Mouse (Mus musculus) forebrain, embryonic 10.5 days (tissue): ENCODE measurements around the gene Tk1. TPM values are rescaled to one million over a fixed set of nuclear protein-coding genes. Genes with fewer than 3 reads are reported as not detected.

Source experiments
- DNase-seq: peaks from one replicate; pipeline ENCODE4 v3.0.0-alpha.2; 2017; ENCODE audit warnings: low spot score; ENCODE audit errors: extremely low spot score
- H3K27ac ChIP-seq: fragments of 300-500 bp; sonication (generic); 2 replicates; pipeline ENCODE4 v1.5.1; 2016; ENCODE audit warnings: mild to moderate bottlenecking
- H3K27me3 ChIP-seq: fragments of 300-500 bp; sonication (generic); 2 replicates; pipeline ENCODE4 v1.6.1; 2016; ENCODE audit warnings: mild to moderate bottlenecking; ENCODE audit not compliant: poor library complexity, severe bottlenecking
- H3K36me3 ChIP-seq: fragments of 300-500 bp; sonication (generic); replicated peaks from 2 replicates; pipeline ENCODE4 v1.6.1; 2016; ENCODE audit warnings: mild to moderate bottlenecking, moderate library complexity
- H3K4me1 ChIP-seq: fragments of 300-500 bp; sonication (generic); 2 replicates; pipeline ENCODE4 v1.6.1; 2016
- H3K4me3 ChIP-seq: fragments of 300-500 bp; sonication (generic); 2 replicates; pipeline ENCODE4 v1.5.1; 2016; ENCODE audit warnings: mild to moderate bottlenecking, moderate library complexity
- H3K9me3 ChIP-seq: fragments of 300-500 bp; sonication (generic); 2 replicates; pipeline ENCODE4 v1.6.1; 2016; ENCODE audit warnings: mild to moderate bottlenecking, moderate library complexity
- WGBS: fragments of 180-500 bp; shearing (Covaris S2); methylation state at CpG from one replicate; pipeline ENCODE4 v1.1.7; 2016; 5-methylcytosine and 5-hydroxymethylcytosine counted together
- polyA plus RNA-seq: library from polyadenylated mRNA; unstranded; fragments of >200 nt; fragmentation: Nextera tagmentation; extraction: Ambion mirVana; gene quantifications from 2 replicates; pipeline ENCODE4 v1.2.1, GENCODE M21; 2016

Gene Tk1
- 167 and 178 TPM in 2 replicates for polyA plus RNA-seq

DNA sequence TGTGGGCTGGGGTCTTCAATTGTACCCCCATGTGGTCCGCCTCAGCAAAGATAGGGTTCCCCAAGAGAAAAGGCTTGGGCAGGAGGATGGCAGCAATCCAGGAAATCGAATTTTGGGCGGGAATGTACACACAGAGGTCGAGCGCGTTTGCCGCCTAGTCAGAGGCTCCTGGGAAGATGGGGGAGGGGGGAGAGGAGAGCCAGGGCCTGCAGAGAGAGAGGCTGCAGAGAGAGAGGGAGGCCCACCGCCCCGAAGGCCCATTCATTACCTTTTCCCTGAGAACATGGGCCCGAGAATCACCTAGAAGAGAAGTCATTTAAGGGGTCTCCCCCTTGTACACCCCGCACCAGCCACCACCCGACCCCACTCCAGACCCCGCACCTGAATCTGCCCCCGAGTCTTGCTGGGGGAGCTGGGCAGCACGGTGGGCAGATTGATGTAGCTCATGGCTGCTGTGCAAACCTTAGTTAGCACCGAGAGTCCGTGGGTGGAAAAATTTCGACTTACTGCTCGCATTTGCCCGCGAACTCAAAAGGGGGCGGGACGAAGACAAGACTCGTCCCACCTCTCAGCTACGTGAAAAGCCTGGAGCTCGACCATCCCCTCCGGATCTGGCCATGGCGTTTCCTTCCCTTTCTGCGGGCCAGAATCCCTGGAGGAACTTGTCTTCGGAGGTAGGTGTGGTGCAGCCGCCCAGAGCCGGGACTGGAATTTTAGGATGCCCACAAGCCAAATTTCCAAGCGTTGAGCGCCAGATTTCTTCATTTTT, at the start of gene Tk1, which contains the start of gene Afmid:
Gene Tk1 (minus strand): TSS at position 760 of the 769 bp plus-strand sequence.
Gene Afmid (plus strand): TSS at position 592 of the 769 bp plus-strand sequence.
- under 1% methylated on average over 34 of the region's 34 CpGs for WGBS
- no peaks in the 10 kb centered on the region for H3K27me3 ChIP-seq
- H3K27ac ChIP-seq: peak within 1 kb of the TSS; percentile 98
- H3K4me1 ChIP-seq: peaks cover 71% of the 10 kb centered on the region
- peaks cover 38% of the 10 kb centered on the region for H3K36me3 ChIP-seq
- DNase-seq: peak; percentile 88
- H3K9me3 ChIP-seq: no peaks in the 10 kb centered on the region
- peak within 1 kb of the TSS; percentile 80 for H3K4me3 ChIP-seq

- no peaks in the 10 kb centered on the region for H3K9me3 ChIP-seq
- H3K4me3 ChIP-seq: no peak overlapping the region
- H3K36me3 ChIP-seq: no peaks in the 10 kb centered on the region
- DNase-seq: no peak
- peaks cover 73% of the 10 kb centered on the region for H3K4me1 ChIP-seq
- WGBS: 17% methylated on average over 6 of the region's 6 CpGs
- peak overlapping the region; percentile 46 for H3K27ac ChIP-seq
- H3K27me3 ChIP-seq: peaks cover 74% of the 10 kb centered on the region
Measured at GRCm38 (mm10) chr11:117875681-117876080, 49.8 kb upstream of the Tk1 start.

- no peaks in the 10 kb centered on the region for H3K36me3 ChIP-seq
- no peak overlapping the region for H3K4me3 ChIP-seq
- no peak overlapping the region for H3K27ac ChIP-seq
- 57% methylated on average over 4 of the region's 4 CpGs for WGBS
- peaks cover 76% of the 10 kb centered on the region for H3K4me1 ChIP-seq
- H3K27me3 ChIP-seq: peaks cover 62% of the 10 kb centered on the region
- no peaks in the 10 kb centered on the region for H3K9me3 ChIP-seq
- no peak for DNase-seq
Measured at GRCm38 (mm10) chr11:117874419-117874818, 48.5 kb upstream of the Tk1 start.

- 2% methylated on average over 51 of the region's 51 CpGs for WGBS
- Histone ChIP-seq H3K9me3 (no peaks in the 10 kb centered on the region), H3K27ac (peak within 1 kb of the TSS; percentile 88), H3K36me3 (0 out of 2 replicates have a peak, but pooled peaks cover 4% of the 10 kb centered on the region), H3K4me3 (peak within 1 kb of the TSS; percentile 63), H3K27me3 (peaks cover 60% of the 10 kb centered on the region), H3K4me1 (peaks cover 65% of the 10 kb centered on the region)
- DNase-seq: peak; percentile 88
Measured at GRCm38 (mm10) chr11:117872861-117873608, 47.1 kb upstream of the Tk1 start, which contains the start of gene Tha1. Gene Tha1, minus strand, starts transcription at chr11:117873481.

GRCm38 (mm10) chr11:117871911-117872584, 46.2 kb upstream of the Tk1 start:
- Histone ChIP-seq H3K4me1 (peaks cover 68% of the 10 kb centered on the region), H3K27ac (no peak overlapping the region)

DNA sequence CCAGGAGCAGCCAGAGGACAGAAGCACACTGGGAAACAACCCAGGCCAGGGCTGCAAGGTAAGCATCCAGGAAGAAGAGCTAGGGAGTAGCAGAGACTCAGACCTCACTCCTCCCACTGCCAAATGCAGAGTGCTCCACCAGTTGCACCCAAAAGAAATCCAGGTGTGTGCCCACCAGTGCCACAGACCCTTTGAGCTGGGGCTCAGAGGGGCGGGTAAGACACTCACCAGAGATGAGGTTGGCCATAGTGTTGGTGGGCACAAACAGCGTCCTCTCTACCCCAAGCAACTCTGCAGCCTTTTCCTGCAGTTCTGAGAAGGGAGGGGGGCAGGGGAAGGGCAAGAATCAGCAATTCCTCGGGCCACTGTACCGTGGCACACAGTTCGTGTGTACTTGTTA, 45.5 kb upstream of the Tk1 start:
- Histone ChIP-seq H3K9me3 (no peaks in the 10 kb centered on the region), H3K4me3 (no peak overlapping the region), H3K27me3 (peaks cover 56% of the 10 kb centered on the region), H3K36me3 (0 out of 2 replicates have a peak, but pooled peaks cover 6% of the 10 kb centered on the region), H3K27ac (0 out of 2 replicates have a peak overlapping the region, but pooled peaks have one; percentile 30), H3K4me1 (peaks cover 74% of the 10 kb centered on the region)
- DNase-seq: no peak
- WGBS: 81% methylated on average over 5 of the region's 5 CpGs

More at GRCm38 (mm10) chr11:117871911-117872584, 46.2 kb upstream of the Tk1 start:
- Histone ChIP-seq H3K9me3 (no peaks in the 10 kb centered on the region), H3K27me3 (peaks cover 56% of the 10 kb centered on the region), H3K4me3 (peak overlapping the region; percentile 63), H3K36me3 (0 out of 2 replicates have a peak, but pooled peaks cover 6% of the 10 kb centered on the region)
- WGBS: 68% methylated on average over 12 of the region's 12 CpGs
- no peak for DNase-seq

GRCm38 (mm10) chr11:117870688-117871365, 44.9 kb upstream of the Tk1 start:
- Histone ChIP-seq H3K36me3 (0 out of 2 replicates have a peak, but pooled peaks cover 6% of the 10 kb centered on the region), H3K4me3 (no peak overlapping the region; the same call in 1 of the 2 replicates), H3K27ac (0 out of 2 replicates have a peak overlapping the region, but pooled peaks have one; percentile 40), H3K4me1 (peaks cover 77% of the 10 kb centered on the region), H3K9me3 (no peaks in the 10 kb centered on the region), H3K27me3 (peaks cover 56% of the 10 kb centered on the region)
- WGBS: 35% methylated on average over 12 of the region's 12 CpGs
- peak; percentile 74 for DNase-seq

GRCm38 (mm10) chr11:117865988-117866387, 40.1 kb upstream of the Tk1 start:
- WGBS: 16% methylated on average over 6 of the region's 6 CpGs
- peak overlapping the region; percentile 85 for H3K27ac ChIP-seq
- peak; percentile 71 for DNase-seq
- 0 out of 2 replicates have a peak, but pooled peaks cover 6% of the 10 kb centered on the region for H3K36me3 ChIP-seq
- no peaks in the 10 kb centered on the region for H3K9me3 ChIP-seq
- peak overlapping the region; percentile 22; the same call in 1 of the 2 replicates for H3K4me3 ChIP-seq
- peaks cover 74% of the 10 kb centered on the region for H3K4me1 ChIP-seq
- peaks cover 73% of the 10 kb centered on the region for H3K27me3 ChIP-seq

DNA sequence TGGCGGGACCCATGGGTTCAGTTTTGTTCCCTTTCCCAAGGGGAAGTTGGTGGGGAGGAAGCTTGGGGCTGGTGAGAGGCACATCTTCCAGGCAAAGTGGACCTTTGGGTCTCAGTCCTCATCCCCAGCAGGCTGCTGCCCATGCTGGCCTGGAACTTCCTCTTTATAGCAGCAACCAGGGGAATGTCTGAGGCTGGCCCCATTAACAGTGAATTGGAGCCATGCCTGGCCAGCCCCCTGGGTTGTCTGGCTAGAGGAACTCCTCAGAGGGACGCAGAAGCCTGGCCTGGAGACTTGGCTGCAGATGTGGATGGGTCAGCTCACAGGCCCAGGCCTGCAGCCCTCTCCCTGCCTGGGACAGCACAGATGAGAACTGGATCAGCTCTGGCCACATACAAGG, 38.9 kb upstream of the Tk1 start:
- peaks cover 83% of the 10 kb centered on the region for H3K27me3 ChIP-seq
- H3K36me3 ChIP-seq: 0 out of 2 replicates have a peak, but pooled peaks cover 6% of the 10 kb centered on the region
- H3K4me1 ChIP-seq: peaks cover 77% of the 10 kb centered on the region
- H3K9me3 ChIP-seq: no peaks in the 10 kb centered on the region
- no peak overlapping the region for H3K4me3 ChIP-seq
- 76% methylated on average over 2 of the region's 2 CpGs for WGBS
- H3K27ac ChIP-seq: peak overlapping the region; percentile 85
- DNase-seq: no peak

- WGBS: 21% methylated on average over 11 of the region's 11 CpGs
- no peak overlapping the region for H3K4me3 ChIP-seq
- H3K36me3 ChIP-seq: peaks cover 13% of the 10 kb centered on the region
- H3K4me1 ChIP-seq: peaks cover 90% of the 10 kb centered on the region
- no peak for DNase-seq
- H3K27ac ChIP-seq: peak overlapping the region; percentile 85
- no peaks in the 10 kb centered on the region for H3K9me3 ChIP-seq
- H3K27me3 ChIP-seq: peaks cover 89% of the 10 kb centered on the region
Measured at GRCm38 (mm10) chr11:117863174-117863856, 37.4 kb upstream of the Tk1 start.

GRCm38 (mm10) chr11:117860601-117861000, 34.7 kb upstream of the Tk1 start, which contains the start of gene Tmem235:
Gene Tmem235, plus strand, starts transcription at chr11:117860752.
- Histone ChIP-seq H3K4me1 (peaks cover 65% of the 10 kb centered on the region), H3K4me3 (peak within 1 kb of the TSS; percentile 32), H3K9me3 (peaks cover 6% of the 10 kb centered on the region; the same call in 1 of the 2 replicates), H3K36me3 (peaks cover 34% of the 10 kb centered on the region), H3K27me3 (peaks cover 73% of the 10 kb centered on the region), H3K27ac (no peak within 1 kb of the TSS)
- WGBS: 4% methylated on average over 23 of the region's 23 CpGs
- no peak for DNase-seq
